Mouse (Mus musculus): ENCODE measurements around the gene Cyp2j6.
"Not testable (repeated sequence)": the region's sequence is repeated elsewhere in the genome, so short reads cannot be mapped to it uniquely, and the experiment has no call there.

The Cyp2j6 gene

DNA sequence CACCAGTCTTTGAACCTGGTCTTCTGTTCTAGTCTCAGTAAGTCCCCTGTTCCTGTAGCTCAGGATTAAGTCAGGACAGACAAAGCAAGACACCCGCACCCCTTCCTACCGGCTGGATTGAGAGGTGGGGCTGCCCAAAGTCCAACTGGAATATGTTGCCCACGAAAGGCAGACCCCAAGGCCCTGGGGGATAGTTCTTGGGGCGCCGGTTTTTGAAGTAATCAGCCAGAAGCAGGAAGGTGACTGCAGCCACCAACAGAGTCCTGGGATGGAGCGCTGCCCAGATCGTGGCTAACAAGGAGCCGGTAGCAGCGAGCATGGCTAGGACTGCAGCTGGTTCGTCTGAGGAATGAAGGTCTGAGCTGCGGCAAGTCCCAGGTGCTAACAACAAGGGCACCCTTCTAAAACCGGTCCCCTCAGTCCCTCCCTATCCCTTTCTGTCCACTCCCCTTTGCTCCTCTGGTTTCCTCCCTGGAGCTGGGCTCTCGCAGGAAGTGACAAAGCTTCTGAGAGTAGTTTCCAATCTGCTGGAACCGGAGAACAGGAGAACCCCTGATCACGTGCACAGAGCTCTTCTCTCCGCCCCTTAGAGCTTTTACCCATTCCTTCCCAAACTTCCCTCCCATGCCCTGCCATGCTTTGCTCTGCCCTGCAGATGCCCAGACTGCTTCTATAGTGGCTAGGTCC lies at the start of gene Cyp2j6:
TSS of gene Cyp2j6 (minus strand) at position 529 of the 687 bp plus-strand sequence.
- no peak for DNase-seq (ENCODE audit: low spot score)

DNA sequence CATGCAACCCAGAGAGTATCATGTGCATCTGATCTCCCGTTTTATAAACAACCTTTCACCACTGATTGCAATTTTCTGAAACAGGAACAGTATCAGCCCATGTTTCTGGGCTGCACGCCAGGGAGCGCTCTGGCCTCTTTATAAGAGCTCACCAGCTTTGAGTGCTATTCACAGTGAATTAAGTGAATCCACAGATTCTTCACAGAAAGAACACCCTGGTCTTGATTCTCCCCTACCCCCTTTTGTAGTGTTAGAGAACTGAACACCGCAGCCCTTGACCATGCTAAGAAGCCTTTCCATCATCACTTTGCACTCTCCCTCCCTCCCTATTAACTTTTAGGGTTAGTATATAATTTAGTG lies 38.3 kb upstream of the Cyp2j6 start:
- DNase-seq (ENCODE audit: low spot score): no peak

DNA sequence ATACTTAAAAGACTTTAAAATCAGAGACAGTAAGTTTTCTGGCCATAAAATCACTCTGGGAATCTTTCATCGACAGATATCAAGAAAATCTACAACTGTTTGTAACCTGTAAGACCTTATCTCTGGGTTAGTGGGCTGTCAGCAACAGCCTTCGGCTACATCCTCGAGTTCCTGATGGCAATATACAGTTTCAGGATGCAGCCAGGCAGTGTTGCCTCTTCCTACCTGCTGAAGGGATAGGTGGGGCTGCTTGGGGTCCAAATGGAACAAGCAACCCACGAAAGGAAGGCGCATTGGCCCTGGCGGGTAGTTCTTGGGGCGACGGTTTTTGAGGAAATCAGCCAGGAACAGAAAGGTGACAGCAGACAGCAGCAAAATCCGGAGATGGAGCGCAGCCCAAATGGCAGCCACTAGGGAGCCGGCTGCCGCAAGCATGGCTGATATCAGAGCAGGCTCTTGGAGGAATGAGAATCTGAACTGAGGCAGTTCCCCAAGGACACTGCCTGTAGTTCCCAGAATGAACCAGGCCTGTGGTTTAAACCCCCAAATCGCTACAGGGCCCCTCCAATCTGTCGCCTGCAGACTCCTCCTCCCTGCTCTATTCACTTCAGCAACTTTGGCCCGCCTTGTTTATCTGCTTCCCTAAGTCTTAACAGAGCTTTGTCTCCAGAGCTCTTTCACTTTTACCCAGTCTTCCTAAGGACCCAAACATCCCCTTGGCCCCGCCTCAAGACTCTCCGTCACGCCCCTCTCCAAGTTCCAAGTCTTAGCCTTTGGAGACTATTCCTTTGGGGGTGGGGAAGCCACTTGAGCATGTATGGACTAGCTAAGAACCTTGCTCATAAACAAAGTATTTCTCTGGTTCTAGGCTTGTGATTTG lies 37.7 kb upstream of the Cyp2j6 start, which contains the start of gene Cyp2j9:
TSS of gene Cyp2j9 (minus strand) at position 668 of the 880 bp plus-strand sequence.
- no peak for DNase-seq (ENCODE audit: low spot score)

DNA sequence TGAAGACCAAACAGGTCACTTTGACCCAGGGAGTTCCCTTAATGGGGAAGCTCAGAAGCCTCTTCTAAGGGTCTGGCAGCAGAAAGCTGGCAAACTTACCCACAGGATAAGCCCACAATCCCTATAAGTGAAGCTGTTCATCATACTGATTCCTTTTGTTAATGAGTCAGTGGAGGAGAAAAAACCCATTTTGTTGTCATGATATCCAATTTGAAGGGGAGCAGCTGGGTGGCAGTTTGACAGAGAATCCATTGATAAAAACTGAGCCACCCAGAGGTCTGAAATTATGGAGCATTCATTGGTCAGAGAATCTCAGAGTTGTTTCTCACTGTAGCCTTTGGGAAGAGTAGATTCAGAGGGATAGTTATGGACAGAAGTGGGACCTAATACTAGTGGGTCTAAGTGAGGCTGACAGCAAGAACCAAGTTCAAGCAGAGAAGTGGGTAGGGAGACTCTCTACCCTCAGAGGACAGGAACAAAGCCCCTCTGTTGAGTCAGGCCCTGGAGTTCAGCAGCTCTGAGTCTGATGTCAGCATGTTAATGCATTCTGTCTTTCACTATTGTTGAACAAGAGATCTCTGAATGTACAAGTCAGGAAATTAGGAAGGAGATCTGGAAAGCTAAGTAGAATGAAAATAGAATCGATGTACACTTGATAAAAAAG lies 28.1 kb upstream of the Cyp2j6 start:
- DNase-seq (ENCODE audit: low spot score): no peak

DNA sequence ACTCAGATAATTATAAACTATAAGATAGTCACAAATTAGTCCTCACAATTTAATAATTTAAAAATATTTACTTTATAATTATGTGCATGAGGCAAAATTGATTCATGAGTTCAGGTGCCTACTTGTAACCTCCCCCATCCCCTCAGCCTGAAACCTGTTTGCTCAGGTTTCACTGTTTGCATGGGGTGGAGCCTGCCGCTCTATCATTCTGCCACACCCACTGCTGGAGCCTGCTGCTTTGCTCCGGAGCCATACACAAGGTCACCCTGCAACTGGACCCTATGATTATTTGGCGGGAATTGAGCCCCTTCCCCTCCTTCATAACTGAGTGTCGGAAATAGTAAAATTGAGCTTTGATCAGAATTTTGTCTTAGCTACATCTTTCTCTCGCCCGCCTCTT lies 26.9 kb upstream of the Cyp2j6 start:
- not testable (repeated sequence) for DNase-seq (ENCODE audit: low spot score)

DNA sequence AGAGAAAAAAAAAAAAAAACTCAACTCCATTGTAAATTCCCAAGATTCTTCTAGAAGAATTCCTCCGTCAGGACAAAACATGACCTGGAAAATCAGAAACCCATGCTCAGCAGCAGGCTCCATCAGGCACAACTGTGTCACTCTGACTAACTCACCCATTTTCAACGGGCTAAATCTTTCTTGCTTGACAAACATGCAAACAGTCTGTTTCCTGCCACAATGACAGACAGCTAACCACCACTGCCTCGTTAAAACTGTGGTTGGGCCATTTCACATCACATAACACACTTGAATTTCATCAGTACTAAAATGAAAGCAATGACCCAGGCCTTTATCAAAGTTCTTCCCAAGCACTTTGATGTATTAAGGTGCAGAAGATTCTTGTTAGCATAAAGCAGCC lies 16.0 kb upstream of the Cyp2j6 start:
- no peak for DNase-seq (ENCODE audit: low spot score)

DNA sequence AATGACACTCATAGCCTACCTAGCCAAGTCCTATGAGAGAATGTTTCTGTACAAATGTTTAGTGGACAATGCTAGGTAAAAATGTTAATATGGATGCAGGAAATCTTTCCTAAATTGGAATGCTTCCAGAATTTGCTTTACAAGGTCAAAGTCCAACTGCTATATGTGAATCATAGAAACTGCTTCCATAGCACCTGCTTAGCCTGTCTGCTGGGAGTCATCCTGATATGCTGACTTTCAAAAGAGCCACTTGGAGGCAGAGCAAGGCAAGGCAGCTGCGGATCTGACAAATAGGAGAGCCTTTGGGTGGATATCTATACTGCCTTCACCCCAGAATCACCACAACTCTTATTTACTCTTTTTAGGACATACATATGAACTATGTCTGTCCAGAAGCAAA lies 14.5 kb upstream of the Cyp2j6 start:
- no peak for DNase-seq (ENCODE audit: low spot score)

DNA sequence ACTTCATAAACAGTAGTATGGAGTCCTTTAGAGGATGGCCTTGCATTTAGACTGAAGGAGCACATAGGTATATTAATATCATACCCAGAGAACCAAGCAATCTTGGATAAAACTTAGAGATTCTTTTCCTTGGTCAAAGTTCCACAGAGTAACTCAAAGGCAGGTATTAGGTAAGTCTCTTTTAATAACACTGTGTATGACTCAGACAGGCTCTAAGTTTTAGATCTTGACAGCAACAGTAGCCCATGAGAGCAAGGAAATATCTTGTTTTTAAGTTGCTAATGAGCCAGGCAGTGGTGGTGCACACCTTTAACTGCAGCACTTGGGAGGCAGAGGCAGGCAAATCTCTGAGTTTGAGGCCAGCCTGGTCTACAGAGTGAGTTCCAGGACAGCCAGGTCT lies 12.3 kb upstream of the Cyp2j6 start:
- DNase-seq (ENCODE audit: low spot score): no peak

DNA sequence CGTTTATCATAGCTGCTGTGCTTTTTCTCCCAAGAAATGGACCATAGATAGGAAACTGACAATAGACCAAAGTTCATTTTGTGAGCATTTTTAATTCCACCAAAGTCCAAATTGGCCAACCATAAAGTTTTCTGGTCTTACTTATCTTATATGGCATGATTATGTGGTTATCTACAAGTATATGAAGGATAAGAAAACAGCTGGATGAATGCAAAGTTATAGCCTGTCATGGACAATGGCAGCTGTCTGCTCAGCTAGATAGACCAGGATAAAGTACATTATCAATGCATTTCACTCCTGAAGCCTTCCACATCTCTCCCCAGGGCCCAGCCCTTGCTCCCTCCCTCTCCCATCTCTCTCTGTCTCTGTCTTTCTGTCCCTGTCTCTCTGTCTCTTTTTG lies 7.0 kb upstream of the Cyp2j6 start:
- DNase-seq (ENCODE audit: low spot score): no peak

DNA sequence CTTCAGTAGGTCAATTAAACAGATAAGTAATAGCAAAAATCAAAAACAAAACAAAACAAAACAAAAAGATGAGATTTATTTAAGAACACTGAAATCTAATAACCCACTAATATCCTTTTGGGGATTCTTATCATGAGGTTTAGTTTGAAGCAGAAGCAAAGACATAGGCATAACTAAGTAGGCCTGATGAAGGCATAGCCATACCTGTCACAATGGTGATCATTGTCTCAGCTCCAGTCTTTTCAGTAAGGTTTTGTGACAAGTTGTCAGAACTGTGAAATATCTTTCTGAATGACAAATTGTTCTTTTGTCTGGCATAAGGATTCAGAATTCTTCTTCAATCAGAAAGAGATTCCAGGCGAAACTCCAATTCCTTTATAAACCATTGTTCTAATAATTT lies 6.3 kb upstream of the Cyp2j6 start:
- no peak for DNase-seq (ENCODE audit: low spot score)

DNA sequence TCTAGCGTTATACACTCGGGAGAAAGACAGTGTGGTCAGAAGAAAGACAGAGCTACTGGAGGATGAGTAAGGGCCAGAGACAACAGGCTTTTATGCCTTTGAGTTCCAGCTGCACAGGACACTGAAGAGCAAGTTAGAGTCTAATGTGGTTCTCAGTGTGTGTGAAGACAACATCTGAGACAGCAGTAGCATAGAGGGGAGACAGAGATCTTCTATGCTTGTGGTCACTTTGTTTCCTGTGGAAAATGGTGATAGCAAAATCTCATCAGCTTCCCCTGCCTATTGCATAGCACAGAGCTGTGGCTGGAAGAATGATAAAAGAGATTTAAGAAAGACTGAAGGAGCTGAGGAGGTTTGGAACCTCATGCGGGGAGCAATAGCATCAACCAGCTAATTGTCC lies 1.8 kb downstream of the Cyp2j6 start:
- DNase-seq (ENCODE audit: low spot score): no peak

DNA sequence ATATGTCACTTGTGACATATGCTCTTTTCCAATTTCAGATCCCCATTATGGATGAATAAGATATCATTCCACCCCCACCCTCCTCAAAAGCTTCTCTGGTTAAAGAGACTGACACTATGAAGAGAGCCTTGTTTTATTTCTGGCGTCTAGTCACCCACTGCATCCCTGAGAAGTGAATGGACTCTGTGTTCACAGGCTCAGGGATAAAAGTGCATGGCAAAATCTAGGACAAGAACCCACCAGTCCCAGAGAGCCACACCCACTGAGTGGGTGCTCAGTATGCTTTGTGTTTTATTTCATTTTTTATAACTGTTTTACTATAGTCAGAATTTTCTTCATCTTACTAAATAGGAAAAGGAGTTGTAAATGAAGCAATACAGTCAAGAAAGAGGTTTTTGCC lies 7.5 kb downstream of the Cyp2j6 start:
- no peak for DNase-seq (ENCODE audit: low spot score)

DNA sequence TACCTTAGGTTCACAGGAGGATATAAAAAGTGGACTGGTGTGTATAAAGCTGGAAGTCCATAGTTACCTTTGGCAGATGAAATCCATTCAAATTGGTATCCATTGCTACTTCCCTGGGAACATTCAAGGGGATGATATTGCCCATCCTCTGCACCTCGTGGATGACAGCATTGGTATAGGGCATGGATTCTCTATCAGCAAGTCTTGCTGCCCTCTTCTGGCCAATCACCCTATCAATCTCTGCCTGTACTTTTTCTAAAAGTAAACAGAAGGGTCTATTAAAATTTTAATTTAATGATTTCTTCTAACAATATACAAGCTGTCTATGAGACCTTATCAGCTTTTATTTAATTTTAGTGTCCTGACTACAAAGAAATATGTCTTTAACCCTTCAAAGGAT lies 27.7 kb downstream of the Cyp2j6 start:
- DNase-seq (ENCODE audit: low spot score): no peak

DNA sequence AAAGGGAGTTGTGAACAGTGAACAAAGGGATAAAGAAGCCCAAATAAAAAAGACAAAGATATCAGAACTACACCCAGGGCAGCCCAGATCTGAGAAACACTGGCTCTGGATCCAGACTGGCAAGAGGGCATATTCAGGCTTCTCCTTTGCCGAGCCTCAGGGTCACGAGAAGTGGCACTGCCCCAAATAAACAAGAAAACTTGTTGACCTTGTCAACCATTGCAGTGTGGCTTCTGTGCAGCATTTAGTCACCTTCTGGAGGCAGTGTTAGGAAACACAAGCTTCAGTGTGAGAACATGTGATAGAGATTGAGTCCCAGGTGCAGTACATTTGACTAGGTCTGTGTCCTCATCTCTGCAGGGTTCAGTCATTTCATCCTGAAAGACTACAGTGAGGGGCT lies 31.2 kb downstream of the Cyp2j6 start:
- DNase-seq (ENCODE audit: low spot score): no peak

DNA sequence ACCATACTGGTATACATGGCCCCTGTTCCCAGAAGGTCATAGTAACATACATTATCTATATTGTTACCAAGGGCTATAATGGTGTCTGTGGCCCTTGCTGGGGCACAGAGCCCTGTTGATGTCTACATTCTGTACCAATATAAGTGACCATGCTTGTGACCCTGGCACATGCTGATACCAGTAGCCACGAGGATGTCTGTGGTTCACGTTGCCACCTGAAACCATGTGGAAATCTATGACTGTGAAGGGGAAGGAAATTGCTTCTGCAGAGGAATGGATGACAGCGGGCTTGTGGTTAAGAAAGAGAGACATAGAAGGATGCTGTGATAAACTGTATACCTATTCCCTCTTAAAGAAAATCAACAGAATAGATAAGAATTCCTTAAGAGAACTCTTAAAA lies 43.4 kb downstream of the Cyp2j6 start:
- DNase-seq (ENCODE audit: low spot score): no peak

DNA sequence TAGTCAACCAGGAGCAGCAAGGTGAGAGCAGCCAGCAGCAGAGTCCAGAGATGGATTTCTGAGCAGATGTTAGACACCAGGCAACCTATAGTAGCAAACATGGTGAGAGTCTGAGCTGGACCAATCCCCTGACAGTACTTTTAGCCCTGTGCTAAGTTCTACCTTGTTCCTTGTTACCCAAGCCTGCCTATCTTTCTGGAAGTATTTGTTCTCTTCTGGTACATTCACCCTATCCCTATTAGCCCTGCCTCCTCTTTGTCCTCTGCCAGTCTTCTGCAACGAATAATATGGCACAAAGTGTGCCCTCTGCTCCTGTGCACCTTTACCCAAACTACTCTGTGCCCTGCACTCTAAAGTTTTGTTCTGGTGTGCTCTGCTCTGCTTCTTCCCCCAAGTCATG lies 46.2 kb downstream of the Cyp2j6 start, which contains the start of gene Cyp2j8:
TSS of gene Cyp2j8 (minus strand) at position 101 of the 400 bp plus-strand sequence.
- DNase-seq (ENCODE audit: low spot score): no peak

Measured in urinary bladder, postnatal 10 days (tissue).